Mouse (Mus musculus) midbrain, embryonic 13.5 days (tissue): ENCODE data around the gene Keap1. TPM values are rescaled to one million over a fixed set of nuclear protein-coding genes. Genes with fewer than 3 reads are reported as not detected.

ENCODE experiments used
- ATAC-seq: fragments of 200-750 bp; cut with Nextera tagmentation; 2 replicates; pipeline ENCODE4 v1.8.0; 2017; ENCODE audit warnings: mild to moderate bottlenecking, moderate TSS enrichment, moderate library complexity
- H3K27ac ChIP-seq: fragments of 300-500 bp; sonication (generic); 2 replicates; pipeline ENCODE4 v1.5.1; 2015; ENCODE audit warnings: inconsistent platforms, mild to moderate bottlenecking, moderate library complexity
- H3K27me3 ChIP-seq: fragments of 300-500 bp; sonication (generic); 2 replicates; pipeline ENCODE4 v1.6.1; 2015; ENCODE audit warnings: mild to moderate bottlenecking, inconsistent platforms
- H3K36me3 ChIP-seq: fragments of 300-500 bp; sonication (generic); 2 replicates; pipeline ENCODE4 v1.6.1; 2015; ENCODE audit warnings: mild to moderate bottlenecking, inconsistent platforms
- H3K4me1 ChIP-seq: fragments of 300-500 bp; sonication (generic); replicated peaks from 2 replicates; pipeline ENCODE4 v1.6.1; 2015; ENCODE audit warnings: inconsistent platforms
- H3K4me2 ChIP-seq: fragments of 300-500 bp; sonication (generic); replicated peaks from 2 replicates; pipeline ENCODE4 v1.6.1; 2015; ENCODE audit warnings: moderate library complexity, mild to moderate bottlenecking, inconsistent platforms
- H3K4me3 ChIP-seq: fragments of 300-500 bp; sonication (generic); replicated peaks from 2 replicates; pipeline ENCODE4 v1.5.1; 2015; ENCODE audit warnings: mild to moderate bottlenecking, inconsistent platforms
- H3K9ac ChIP-seq: fragments of 300-500 bp; sonication (generic); replicated peaks from 2 replicates; pipeline ENCODE4 v1.6.1; 2015; ENCODE audit warnings: mild to moderate bottlenecking, inconsistent platforms
- H3K9me3 ChIP-seq: fragments of 300-500 bp; sonication (generic); 2 replicates; pipeline ENCODE4 v1.6.1; 2016; ENCODE audit warnings: mild to moderate bottlenecking, inconsistent platforms
- WGBS: fragments of 180-500 bp; shearing (Covaris S2); methylation state at CpG from one replicate; pipeline ENCODE4 v1.1.7; 2015; 5-methylcytosine and 5-hydroxymethylcytosine counted together
- polyA plus RNA-seq: library from polyadenylated mRNA; unstranded; fragments of >200 nt; fragmentation: Nextera tagmentation; extraction: Ambion mirVana; gene quantifications from 2 replicates; pipeline ENCODE4 v1.2.1, GENCODE M21; 2015

Gene Keap1
- polyA plus RNA-seq, 1 experiment from 2014 or later: 61.9 TPM

GRCm38 (mm10) chr9:21254690-21255089 lies 15.5 kb upstream of the Keap1 start:
- ATAC-seq: no peak
- Histone ChIP-seq H3K27ac (no peak overlapping the region), H3K36me3 (no peaks in the 10 kb centered on the region), H3K27me3 (peaks cover 34% of the 10 kb centered on the region), H3K4me2 (no peak overlapping the region), H3K9ac (no peak overlapping the region), H3K9me3 (no peaks in the 10 kb centered on the region), H3K4me1 (no peaks in the 10 kb centered on the region), H3K4me3 (no peak overlapping the region)

GRCm38 (mm10) chr9:21251116-21251735 lies 12.1 kb upstream of the Keap1 start:
- no peak for ATAC-seq
- WGBS: 74% methylated on average over 13 of the region's 13 CpGs
- H3K36me3 ChIP-seq: no peaks in the 10 kb centered on the region
- H3K4me2 ChIP-seq: no peak overlapping the region
- peaks cover 62% of the 10 kb centered on the region for H3K27me3 ChIP-seq
- no peak overlapping the region for H3K9ac ChIP-seq
- no peak overlapping the region for H3K4me3 ChIP-seq
- H3K9me3 ChIP-seq: no peaks in the 10 kb centered on the region
- peaks cover 5% of the 10 kb centered on the region; the same call in 1 of the 2 replicates for H3K4me1 ChIP-seq
- no peak overlapping the region for H3K27ac ChIP-seq

- 48% methylated on average over 2 of the region's 2 CpGs for WGBS
- peaks cover 69% of the 10 kb centered on the region for H3K27me3 ChIP-seq
- H3K4me3 ChIP-seq: no peak overlapping the region
- H3K9me3 ChIP-seq: no peaks in the 10 kb centered on the region
- no peak overlapping the region for H3K4me2 ChIP-seq
- H3K27ac ChIP-seq: no peak overlapping the region
- peaks cover 5% of the 10 kb centered on the region for H3K4me1 ChIP-seq
- no peaks in the 10 kb centered on the region for H3K36me3 ChIP-seq
- H3K9ac ChIP-seq: no peak overlapping the region
- no peak for ATAC-seq
Measured at GRCm38 (mm10) chr9:21250509-21250908, 11.3 kb upstream of the Keap1 start.

GRCm38 (mm10) chr9:21249629-21250508 lies 10.7 kb upstream of the Keap1 start:
- peaks cover 76% of the 10 kb centered on the region for H3K27me3 ChIP-seq
- no peaks in the 10 kb centered on the region for H3K9me3 ChIP-seq
- peaks cover 12% of the 10 kb centered on the region for H3K4me1 ChIP-seq
- no peak overlapping the region for H3K4me2 ChIP-seq
- no peak overlapping the region for H3K4me3 ChIP-seq
- WGBS: 42% methylated on average over 17 of the region's 17 CpGs
- ATAC-seq: no peak
- no peak overlapping the region for H3K9ac ChIP-seq
- H3K36me3 ChIP-seq: no peaks in the 10 kb centered on the region
- no peak overlapping the region for H3K27ac ChIP-seq

GRCm38 (mm10) chr9:21248326-21248725 lies 9.2 kb upstream of the Keap1 start, which contains the start of gene S1pr5:
Gene S1pr5, minus strand, starts transcription at chr9:21248443.
- peak within 1 kb of the TSS; percentile 17 for H3K4me2 ChIP-seq
- H3K36me3 ChIP-seq: no peaks in the 10 kb centered on the region
- peaks cover 23% of the 10 kb centered on the region for H3K4me1 ChIP-seq
- no peak for ATAC-seq
- no peak within 1 kb of the TSS for H3K9ac ChIP-seq
- WGBS: 2% methylated on average over 30 of the region's 30 CpGs
- no peaks in the 10 kb centered on the region for H3K9me3 ChIP-seq
- no peak within 1 kb of the TSS for H3K27ac ChIP-seq
- H3K4me3 ChIP-seq: peak within 1 kb of the TSS; percentile 13; the same call in 1 of the 2 replicates
- H3K27me3 ChIP-seq: peaks cover 91% of the 10 kb centered on the region

GRCm38 (mm10) chr9:21246342-21246741 lies 7.2 kb upstream of the Keap1 start:
- H3K4me2 ChIP-seq: no peak overlapping the region
- H3K36me3 ChIP-seq: no peaks in the 10 kb centered on the region
- no peak overlapping the region for H3K4me3 ChIP-seq
- no peak for ATAC-seq
- peaks cover 95% of the 10 kb centered on the region for H3K27me3 ChIP-seq
- H3K9me3 ChIP-seq: no peaks in the 10 kb centered on the region
- 68% methylated on average over 1 of the region's 1 CpGs for WGBS
- H3K27ac ChIP-seq: no peak overlapping the region
- H3K4me1 ChIP-seq: peaks cover 23% of the 10 kb centered on the region
- no peak overlapping the region for H3K9ac ChIP-seq

- peak overlapping the region; percentile 56 for H3K9ac ChIP-seq
- no peak for ATAC-seq
- H3K4me2 ChIP-seq: peak overlapping the region; percentile 65
- H3K4me3 ChIP-seq: peak overlapping the region; percentile 45
- 1% methylated on average over 16 of the region's 16 CpGs for WGBS
- H3K4me1 ChIP-seq: peaks cover 23% of the 10 kb centered on the region
- H3K36me3 ChIP-seq: no peaks in the 10 kb centered on the region
- H3K27ac ChIP-seq: no peak overlapping the region
- H3K27me3 ChIP-seq: peaks cover 92% of the 10 kb centered on the region
- no peaks in the 10 kb centered on the region for H3K9me3 ChIP-seq
Measured at GRCm38 (mm10) chr9:21245113-21245487, 5.9 kb upstream of the Keap1 start.

GRCm38 (mm10) chr9:21244428-21245112 lies 5.4 kb upstream of the Keap1 start:
- Histone ChIP-seq H3K36me3 (no peaks in the 10 kb centered on the region), H3K9me3 (no peaks in the 10 kb centered on the region)

GRCm38 (mm10) chr9:21243826-21244427 lies 4.8 kb upstream of the Keap1 start:
- ATAC-seq: peak; percentile 16
- Histone ChIP-seq H3K4me1 (peaks cover 23% of the 10 kb centered on the region), H3K4me2 (peak overlapping the region; percentile 65), H3K27me3 (peaks cover 82% of the 10 kb centered on the region), H3K27ac (no peak overlapping the region; the same call in 1 of the 2 replicates), H3K9ac (peak overlapping the region; percentile 56), H3K4me3 (peak overlapping the region; percentile 45), H3K9me3 (no peaks in the 10 kb centered on the region), H3K36me3 (no peaks in the 10 kb centered on the region)
- 4% methylated on average over 42 of the region's 42 CpGs for WGBS

More at GRCm38 (mm10) chr9:21244428-21245112, 5.4 kb upstream of the Keap1 start:
- Histone ChIP-seq H3K27me3 (peaks cover 88% of the 10 kb centered on the region), H3K9ac (peak overlapping the region; percentile 56), H3K27ac (peak overlapping the region; percentile 7), H3K4me1 (peaks cover 23% of the 10 kb centered on the region), H3K4me2 (peak overlapping the region; percentile 65), H3K4me3 (peak overlapping the region; percentile 45)
- peak; percentile 65 for ATAC-seq
- under 1% methylated on average over 72 of the region's 72 CpGs for WGBS

- Histone ChIP-seq H3K9ac (no peak overlapping the region), H3K4me3 (no peak overlapping the region), H3K4me2 (no peak overlapping the region), H3K36me3 (no peaks in the 10 kb centered on the region), H3K27ac (no peak overlapping the region), H3K9me3 (no peaks in the 10 kb centered on the region), H3K4me1 (peaks cover 34% of the 10 kb centered on the region), H3K27me3 (peaks cover 57% of the 10 kb centered on the region)
- WGBS: 4% methylated on average over 11 of the region's 11 CpGs
- ATAC-seq: no peak
Measured at GRCm38 (mm10) chr9:21241343-21241742, 2.2 kb upstream of the Keap1 start.

- H3K9me3 ChIP-seq: no peaks in the 10 kb centered on the region
- 41% methylated on average over 4 of the region's 4 CpGs for WGBS
- no peak for ATAC-seq
- H3K9ac ChIP-seq: peak overlapping the region; percentile 97; the same call in 1 of the 2 replicates
- peaks cover 38% of the 10 kb centered on the region for H3K27me3 ChIP-seq
- H3K4me1 ChIP-seq: peaks cover 35% of the 10 kb centered on the region
- H3K4me2 ChIP-seq: peak overlapping the region; percentile 81
- H3K27ac ChIP-seq: peak overlapping the region; percentile 89; the same call in 1 of the 2 replicates
- peaks cover 10% of the 10 kb centered on the region for H3K36me3 ChIP-seq
- H3K4me3 ChIP-seq: peak overlapping the region; percentile 91
Measured at GRCm38 (mm10) chr9:21239465-21239848, 296 bp upstream of the Keap1 start.
